In the genomic region with DNA sequence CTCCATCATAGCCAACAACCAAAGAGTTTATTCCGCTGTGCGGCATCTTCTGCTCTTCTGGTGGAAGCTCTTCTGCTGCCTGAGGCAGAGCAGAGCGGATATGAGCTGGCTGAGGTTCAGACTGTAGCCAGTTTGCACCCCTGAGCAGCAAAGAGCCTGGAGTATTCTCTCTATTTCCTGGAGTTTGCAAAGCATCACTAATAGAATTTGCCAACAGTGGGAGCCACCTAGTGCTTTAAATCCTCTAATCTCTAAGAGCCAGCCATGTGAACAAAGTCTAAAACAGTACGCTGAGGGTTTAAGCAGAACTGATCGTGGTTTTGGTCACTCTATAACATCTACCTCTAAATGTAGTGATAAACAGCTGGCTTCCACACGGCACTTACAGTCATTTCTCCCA, we compare ENCODE assay signal across 30 mouse cellular contexts.
DNase-seq lines count a peak whose midpoint lies in the region; ATAC-seq and TF ChIP-seq lines count a peak whose summit lies in the region.
"Had no signal": no experiment of that assay in that cellular context is flagged by ENCODE, and none has a peak within 500 bp of the region (broad histone marks: within the 10 kb centered on the region; RNA-seq: fewer than 3 reads in every experiment).

No protein-coding gene starts in this region.

- peak; percentile 20; the same call in 1 of the 2 replicates for TF ChIP-seq CTCF in forebrain, postnatal 0 days (IDR thresholded peaks at IDR 0.05; ENCODE audit: low read depth)
- peak; percentile 19 for TF ChIP-seq CTCF in left cerebral cortex, adult 2 months (IDR thresholded peaks at IDR 0.05)

- WGBS in forebrain, postnatal 0 days = 83% methylated on average over 6 of the region's 6 CpGs
- WGBS in forebrain, embryonic 10.5 days = 85% methylated on average over 6 of the region's 6 CpGs

- no peak overlapping the region for H3K27ac ChIP-seq in forebrain, postnatal 0 days (ENCODE audit: low read depth, low read length)
- no peak overlapping the region for H3K27ac ChIP-seq in forebrain, embryonic 10.5 days
- H3K27ac ChIP-seq in left cerebral cortex, adult 2 months = no peak overlapping the region
- H3K27ac ChIP-seq: embryonic facial prominence, embryonic 10.5 days; embryonic facial prominence, embryonic 15.5 days; forebrain, embryonic 13.5 days; heart, embryonic 15.5 days; hindbrain, embryonic 12.5 days; kidney, postnatal 0 days; limb, embryonic 12.5 days; liver, embryonic 15.5 days; neural tube, embryonic 12.5 days had no signal

- ATAC-seq in forebrain, postnatal 0 days = no peak; the same call in 1 of the 2 replicates
- ATAC-seq: CD4-positive, CD25-positive, alpha-beta regulatory T cell, adult 4 months; forebrain, embryonic 13.5 days; intestine, embryonic 16.5 days had no signal

- no peaks in the 10 kb centered on the region for H3K9me3 ChIP-seq in forebrain, postnatal 0 days (ENCODE audit: low read length)
- H3K9me3 ChIP-seq in forebrain, embryonic 10.5 days = 0 out of 2 replicates have a peak, but pooled peaks cover 7% of the 10 kb centered on the region
- H3K9me3 ChIP-seq: embryonic facial prominence, embryonic 15.5 days; heart, embryonic 15.5 days; liver, embryonic 15.5 days had no signal

- H3K4me1 ChIP-seq in forebrain, postnatal 0 days (ENCODE audit: insufficient read depth) = no peaks in the 10 kb centered on the region
- H3K4me1 ChIP-seq in forebrain, embryonic 10.5 days = no peaks in the 10 kb centered on the region
- H3K4me1 ChIP-seq: embryonic facial prominence, embryonic 10.5 days; embryonic facial prominence, embryonic 15.5 days; forebrain, embryonic 13.5 days; heart, embryonic 15.5 days; hindbrain, embryonic 12.5 days; limb, embryonic 12.5 days; liver, embryonic 15.5 days; neural tube, embryonic 12.5 days had no signal

- DNase-seq in forebrain, postnatal 0 days = peak; percentile 3
- DNase-seq in forebrain, embryonic 10.5 days (ENCODE audit: extremely low spot score, low spot score) = no peak
- no peak for DNase-seq in left cerebral cortex, adult 2 months (ENCODE audit: extremely low spot score in 1 of 2, low spot score in 2 of 2)
- DNase-seq in left cerebral cortex, postnatal 10 days (ENCODE audit: extremely low spot score in 1 of 2, low spot score in 2 of 2) = no peak
- DNase-seq in brain, adult 2 months (ENCODE audit: low read depth, low spot score) = peak; percentile 31
- DNase-seq in telencephalon, adult 2 months (ENCODE audit: low read depth, low spot score) = peak; percentile 2
- no peak for DNase-seq in spleen, adult 12 weeks (ENCODE audit: low spot score)
- DNase-seq: adrenal gland, postnatal 10 days; cerebellum, adult 18-20 months; cerebellum, postnatal 25 days; gastrocnemius, postnatal 10 days; kidney, adult 8-10 months; kidney, postnatal 4 days; layer of hippocampus, adult 9-11 months; lung, embryonic 14.5 days; lung, postnatal 14 days; right cerebral cortex, adult 18-20 months; right cerebral cortex, postnatal 4 days had no signal

- H3K4me2 ChIP-seq in forebrain, postnatal 0 days (ENCODE audit: low read depth) = no peak overlapping the region
- H3K4me2 ChIP-seq: embryonic facial prominence, embryonic 15.5 days; forebrain, embryonic 13.5 days; heart, embryonic 15.5 days; hindbrain, embryonic 12.5 days; limb, embryonic 12.5 days; liver, embryonic 15.5 days; lung, embryonic 14.5 days; neural tube, embryonic 12.5 days had no signal

- no peak overlapping the region for H3K4me3 ChIP-seq in forebrain, postnatal 0 days (ENCODE audit: low read depth, low read length)
- no peak overlapping the region for H3K4me3 ChIP-seq in forebrain, embryonic 10.5 days
- H3K4me3 ChIP-seq in left cerebral cortex, adult 2 months = no peak overlapping the region
- H3K4me3 ChIP-seq: embryonic facial prominence, embryonic 10.5 days; embryonic facial prominence, embryonic 15.5 days; forebrain, embryonic 13.5 days; heart, embryonic 15.5 days; hindbrain, embryonic 12.5 days; limb, embryonic 12.5 days; liver, embryonic 15.5 days; myocyte; neural tube, embryonic 12.5 days had no signal

- H3K9ac ChIP-seq in forebrain, postnatal 0 days = no peak overlapping the region
- H3K9ac ChIP-seq: embryonic facial prominence, embryonic 15.5 days; forebrain, embryonic 13.5 days; heart, embryonic 15.5 days; hindbrain, embryonic 12.5 days; limb, embryonic 12.5 days; liver, embryonic 15.5 days; lung, embryonic 14.5 days; neural tube, embryonic 12.5 days had no signal

- no peaks in the 10 kb centered on the region for H3K27me3 ChIP-seq in forebrain, postnatal 0 days (ENCODE audit: insufficient read depth, low read length)
- no peaks in the 10 kb centered on the region for H3K27me3 ChIP-seq in forebrain, embryonic 10.5 days (ENCODE audit: poor library complexity, severe bottlenecking)
- H3K27me3 ChIP-seq: embryonic facial prominence, embryonic 15.5 days; forebrain, embryonic 13.5 days; heart, embryonic 15.5 days; hindbrain, embryonic 12.5 days; limb, embryonic 12.5 days; liver, embryonic 15.5 days; neural tube, embryonic 12.5 days had no signal

- no peaks in the 10 kb centered on the region for H3K36me3 ChIP-seq in forebrain, postnatal 0 days (ENCODE audit: insufficient read depth)
- no peaks in the 10 kb centered on the region for H3K36me3 ChIP-seq in forebrain, embryonic 10.5 days (replicated peaks)
- H3K36me3 ChIP-seq: embryonic facial prominence, embryonic 10.5 days; embryonic facial prominence, embryonic 15.5 days; heart, embryonic 15.5 days; hindbrain, embryonic 12.5 days; limb, embryonic 12.5 days; liver, embryonic 15.5 days; neural tube, embryonic 12.5 days had no signal

- intact Hi-C loops in left cerebral cortex, adult 2 months (cut with DNase I) = no loop called here
- intact Hi-C loops in left cerebral cortex, postnatal 10 days (cut with DNase I) = no loop called here

Comparison
In these comparisons a context has a peak if more than half of its experiments do, and no peak if none do; other contexts are left out.
1. DNase-seq: peak in forebrain, postnatal 0 days (single experiment), brain, adult 2 months (single experiment) and telencephalon, adult 2 months (single experiment); none in forebrain, embryonic 10.5 days (single experiment), left cerebral cortex, adult 2 months (0 of 2), left cerebral cortex, postnatal 10 days (0 of 2) and spleen, adult 12 weeks (single experiment).